Mouse (Mus musculus) intestine, postnatal 0 days (tissue): ENCODE data around the gene 4930519G04Rik. TPM values are rescaled to one million over a fixed set of nuclear protein-coding genes. Genes with fewer than 3 reads are reported as not detected.

Experiments used
- ATAC-seq: fragments of 200-750 bp; cut with Nextera tagmentation; 2 replicates; pipeline ENCODE4 v1.8.0; 2017; ENCODE audit warnings: mild to moderate bottlenecking, moderate TSS enrichment, moderate library complexity
- H3K27ac ChIP-seq: fragments of 300-500 bp; sonication (generic); 2 replicates; pipeline ENCODE4 v1.5.1; 2014; ENCODE audit warnings: mild to moderate bottlenecking, low read depth, low read length, moderate library complexity
- H3K27me3 ChIP-seq: fragments of 300-500 bp; sonication (generic); replicated peaks from 2 replicates; pipeline ENCODE4 v1.6.1; 2014; ENCODE audit warnings: low read length, mixed read lengths; ENCODE audit not compliant: control insufficient read depth, insufficient read depth
- H3K36me3 ChIP-seq: fragments of 300-500 bp; sonication (generic); 2 replicates; pipeline ENCODE4 v1.6.1; 2014; ENCODE audit warnings: mild to moderate bottlenecking, moderate library complexity; ENCODE audit not compliant: control insufficient read depth, insufficient read depth
- H3K4me1 ChIP-seq: fragments of 300-500 bp; sonication (generic); replicated peaks from 2 replicates; pipeline ENCODE4 v1.6.1; 2014; ENCODE audit warnings: antibody characterized with exemption, low read length, mixed read lengths; ENCODE audit not compliant: control insufficient read depth, insufficient read depth
- H3K4me2 ChIP-seq: fragments of 300-500 bp; sonication (generic); replicated peaks from 2 replicates; pipeline ENCODE4 v1.6.1; 2014; ENCODE audit warnings: low read depth, mild to moderate bottlenecking, moderate library complexity
- H3K4me3 ChIP-seq: fragments of 300-500 bp; sonication (generic); 2 replicates; pipeline ENCODE4 v1.5.1; 2014; ENCODE audit warnings: low read depth, low read length
- H3K9ac ChIP-seq: fragments of 300-500 bp; sonication (generic); 2 replicates; pipeline ENCODE4 v1.6.1; 2014; ENCODE audit warnings: mild to moderate bottlenecking, low read depth, low read length
- H3K9me3 ChIP-seq: fragments of 300-500 bp; sonication (generic); 2 replicates; pipeline ENCODE4 v1.6.1; 2016; ENCODE audit warnings: mixed run types; ENCODE audit not compliant: control insufficient read depth
- CTCF ChIP-seq: sonication (generic); IDR thresholded peaks from 2 replicates; pipeline ENCODE4 v1.5.1; 2016; ENCODE audit warnings: low read depth, mild to moderate bottlenecking, control low read depth, antibody characterized with exemption, moderate library complexity
- WGBS: fragments of 180-500 bp; shearing (Covaris S2); extraction: QIAGEN DNeasy Blood & Tissue Kit; methylation state at CpG from one replicate; pipeline ENCODE4 v1.1.7; 2014; 5-methylcytosine and 5-hydroxymethylcytosine counted together
- polyA plus RNA-seq: library from polyadenylated mRNA; unstranded; fragments of >200 nt; fragmentation: Nextera tagmentation; extraction: Ambion mirVana; gene quantifications from 2 replicates; pipeline ENCODE4 v1.2.1, GENCODE M21; 2015

4930519G04Rik gene
- polyA plus RNA-seq, 1 experiment from 2014 or later, result not detected

DNA sequence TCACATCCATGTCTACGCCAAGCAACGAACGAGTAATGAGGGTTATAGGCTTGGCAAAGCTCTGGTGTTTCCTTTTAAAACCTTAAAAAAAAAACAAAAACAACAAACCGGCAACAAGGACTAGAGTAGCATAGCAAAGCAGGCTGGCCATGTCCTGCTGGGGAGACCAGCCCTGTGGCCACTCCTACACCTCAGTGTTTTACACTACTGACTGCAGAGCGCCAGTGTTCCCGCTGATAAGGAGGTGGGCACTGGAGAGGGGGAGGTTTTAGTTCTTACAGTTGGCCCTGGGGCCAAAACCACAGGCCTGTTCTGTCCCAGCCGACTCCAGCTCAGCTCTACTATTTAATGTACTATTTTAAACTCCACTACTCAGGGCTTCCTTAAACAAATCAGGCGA lies 46.0 kb upstream of the 4930519G04Rik start:
- H3K27ac ChIP-seq, result no peak overlapping the region; the same call in 1 of the 2 replicates
- ATAC-seq, result no peak

DNA sequence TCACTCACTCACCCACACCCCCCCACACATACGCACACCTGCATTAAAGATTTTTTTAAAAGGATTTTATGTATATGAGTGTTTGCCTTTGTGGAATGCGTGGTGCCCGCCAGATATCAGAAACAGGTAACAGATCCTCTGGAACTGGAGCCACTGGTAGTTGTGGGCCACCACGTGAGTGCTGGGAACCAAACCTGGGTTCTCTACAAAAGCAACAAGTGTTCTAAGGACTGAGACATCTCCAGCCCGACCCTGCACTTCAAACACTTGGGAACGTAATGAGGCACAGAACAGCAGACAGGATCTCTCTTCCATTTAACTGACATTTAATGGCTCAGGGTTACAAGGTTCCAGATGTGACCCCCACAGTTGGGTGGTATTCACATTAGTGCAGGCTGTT lies 45.6 kb upstream of the 4930519G04Rik start:
- TF ChIP-seq CTCF, result no peak
- ATAC-seq, result no peak
- 83% methylated on average over 6 of the region's 6 CpGs for WGBS

More for the DNA sequence above, 46.0 kb upstream of the 4930519G04Rik start:
- no peak overlapping the region for H3K4me2 ChIP-seq
- WGBS, result 49% methylated on average over 8 of the region's 8 CpGs
- peaks cover 40% of the 10 kb centered on the region for H3K36me3 ChIP-seq
- no peak overlapping the region for H3K4me3 ChIP-seq
- H3K9me3 ChIP-seq, result no peaks in the 10 kb centered on the region
- no peaks in the 10 kb centered on the region for H3K27me3 ChIP-seq
- no peak for TF ChIP-seq CTCF
- no peaks in the 10 kb centered on the region for H3K4me1 ChIP-seq
- no peak overlapping the region for H3K9ac ChIP-seq

DNA sequence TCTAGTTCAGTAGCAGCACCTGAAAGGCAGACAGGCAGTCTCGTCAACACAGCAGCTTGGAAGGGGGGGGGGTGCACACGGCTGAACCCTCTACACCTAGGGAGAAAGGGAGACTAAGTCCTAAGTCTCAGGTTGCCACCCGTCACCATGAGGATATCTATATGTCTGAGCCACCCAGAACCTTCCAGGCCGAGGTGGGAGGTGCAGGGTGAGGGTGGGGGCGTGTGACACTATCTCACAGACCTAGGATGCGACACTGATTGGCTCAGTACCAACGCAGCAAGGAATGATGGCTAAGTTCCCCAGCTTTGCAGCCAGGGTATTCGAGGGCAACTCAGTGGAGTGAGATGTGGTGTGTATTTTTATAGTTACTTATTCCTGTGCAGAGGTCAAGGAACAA lies 45.1 kb upstream of the 4930519G04Rik start:
- no peaks in the 10 kb centered on the region for H3K27me3 ChIP-seq
- H3K9ac ChIP-seq, result no peak overlapping the region
- H3K4me3 ChIP-seq, result no peak overlapping the region
- no peak overlapping the region for H3K27ac ChIP-seq
- no peak for TF ChIP-seq CTCF
- no peaks in the 10 kb centered on the region for H3K9me3 ChIP-seq
- H3K4me2 ChIP-seq, result no peak overlapping the region
- no peak for ATAC-seq
- no peaks in the 10 kb centered on the region for H3K4me1 ChIP-seq
- WGBS, result 85% methylated on average over 8 of the region's 8 CpGs
- peaks cover 30% of the 10 kb centered on the region for H3K36me3 ChIP-seq

More for the DNA sequence above, 45.6 kb upstream of the 4930519G04Rik start:
- no peaks in the 10 kb centered on the region for H3K27me3 ChIP-seq
- H3K4me2 ChIP-seq, result no peak overlapping the region
- no peak overlapping the region for H3K27ac ChIP-seq
- no peak overlapping the region for H3K4me3 ChIP-seq
- no peak overlapping the region for H3K9ac ChIP-seq
- no peaks in the 10 kb centered on the region for H3K4me1 ChIP-seq
- peaks cover 35% of the 10 kb centered on the region for H3K36me3 ChIP-seq
- H3K9me3 ChIP-seq, result no peaks in the 10 kb centered on the region

DNA sequence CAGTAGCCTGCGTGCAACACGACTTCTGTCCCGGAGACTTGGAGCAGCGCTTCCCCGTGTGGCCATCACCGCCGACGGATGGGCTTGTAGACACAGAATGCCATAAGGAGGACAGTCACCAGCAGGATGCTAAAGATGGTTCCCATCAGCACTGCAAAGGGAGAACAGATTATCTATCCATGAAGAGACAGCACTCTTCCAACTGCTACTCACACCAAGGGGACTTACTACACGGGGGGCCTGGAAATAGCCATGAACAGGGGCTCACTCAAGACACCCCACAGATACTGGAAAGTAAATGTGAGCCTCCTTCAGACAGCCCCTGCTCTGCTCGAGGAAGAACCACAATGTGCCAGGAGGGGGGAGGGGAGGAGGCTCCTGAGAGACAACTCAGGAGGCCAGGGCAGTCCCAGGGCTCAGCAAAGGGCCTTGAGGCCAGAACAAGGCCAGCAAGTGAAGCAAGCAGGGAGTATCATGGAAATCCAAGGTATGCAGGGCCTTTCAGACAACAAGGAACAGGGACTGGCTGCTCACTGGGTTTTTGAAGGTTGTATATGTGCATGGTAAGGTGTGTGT lies 44.2 kb upstream of the 4930519G04Rik start:
- WGBS, result 84% methylated on average over 10 of the region's 10 CpGs
- Histone ChIP-seq H3K4me2 (no peak overlapping the region), H3K9me3 (no peaks in the 10 kb centered on the region), H3K4me1 (no peaks in the 10 kb centered on the region), H3K4me3 (no peak overlapping the region), H3K9ac (no peak overlapping the region), H3K36me3 (peaks cover 22% of the 10 kb centered on the region), H3K27me3 (no peaks in the 10 kb centered on the region), H3K27ac (no peak overlapping the region)
- no peak for ATAC-seq
- no peak for TF ChIP-seq CTCF

DNA sequence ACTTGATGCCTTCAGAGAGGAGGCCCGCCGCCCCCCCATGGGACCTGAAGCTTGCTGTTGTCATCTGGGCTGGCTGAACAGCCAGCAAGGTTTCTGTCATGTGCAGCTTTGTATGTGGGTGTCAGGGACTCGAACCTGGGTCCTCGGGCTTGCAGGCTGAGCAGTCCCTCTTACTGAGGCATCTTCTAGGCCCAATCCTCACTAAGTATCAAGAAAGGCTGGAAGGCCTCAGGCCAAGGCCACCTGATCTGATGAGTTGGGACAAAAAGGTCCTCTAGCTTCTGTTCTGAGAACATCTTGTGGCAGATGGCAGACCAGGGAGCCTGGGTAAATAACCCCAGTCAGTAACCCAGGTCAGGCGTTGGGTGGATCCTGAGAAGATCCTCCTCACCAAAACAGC lies 43.6 kb upstream of the 4930519G04Rik start:
- Histone ChIP-seq H3K27ac (no peak overlapping the region), H3K4me1 (no peaks in the 10 kb centered on the region), H3K36me3 (peaks cover 16% of the 10 kb centered on the region), H3K27me3 (no peaks in the 10 kb centered on the region), H3K9me3 (no peaks in the 10 kb centered on the region), H3K9ac (no peak overlapping the region), H3K4me2 (no peak overlapping the region), H3K4me3 (no peak overlapping the region)
- no peak for TF ChIP-seq CTCF
- WGBS, result 89% methylated on average over 5 of the region's 5 CpGs
- no peak for ATAC-seq

DNA sequence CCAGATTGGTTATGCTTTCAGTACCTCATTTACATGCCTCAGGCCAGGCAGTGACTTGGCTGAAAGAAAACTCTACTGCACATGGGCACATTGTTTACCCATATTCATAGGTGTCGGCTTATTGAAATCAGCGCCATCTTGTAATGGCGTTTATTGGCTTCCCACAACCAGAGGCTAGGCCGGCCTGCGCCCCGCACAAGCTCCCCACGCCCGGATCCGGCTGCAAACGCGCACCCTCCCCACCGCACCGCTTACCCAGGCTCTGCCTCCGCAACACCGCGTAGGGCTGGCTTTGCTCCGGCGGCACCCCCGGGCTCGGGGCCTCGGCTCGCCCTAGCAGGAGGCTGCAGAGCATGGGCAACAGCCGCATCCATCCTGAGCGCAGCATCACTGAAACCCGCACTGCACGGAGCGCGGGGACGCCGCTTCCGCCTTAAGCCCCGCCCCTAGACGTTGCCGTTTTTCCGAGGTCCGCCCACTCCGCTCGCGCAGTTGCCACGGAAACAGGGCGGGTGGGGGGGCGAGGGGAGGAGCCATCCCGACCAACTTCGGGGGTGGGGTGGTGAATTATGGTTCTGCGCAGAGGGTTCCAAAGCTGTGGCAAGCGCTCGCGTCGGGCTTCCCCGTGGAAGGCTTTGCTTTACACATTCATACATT lies 39.8 kb upstream of the 4930519G04Rik start:
- Histone ChIP-seq H3K9ac (peak overlapping the region; percentile 84), H3K27ac (peak overlapping the region; percentile 64; the same call in 1 of the 2 replicates), H3K4me2 (peak overlapping the region; percentile 94), H3K4me3 (peak overlapping the region; percentile 91), H3K36me3 (0 out of 2 replicates have a peak, but pooled peaks cover 3% of the 10 kb centered on the region), H3K9me3 (no peaks in the 10 kb centered on the region), H3K4me1 (no peaks in the 10 kb centered on the region), H3K27me3 (no peaks in the 10 kb centered on the region)
- no peak for TF ChIP-seq CTCF
- under 1% methylated on average over 50 of the region's 50 CpGs for WGBS
- peak; percentile 90 for ATAC-seq
